Mouse (Mus musculus) MEL (cell line): ENCODE results near the gene Vmn2r6. TPM values are rescaled to one million over a fixed set of nuclear protein-coding genes. Genes with fewer than 3 reads are reported as not detected.

ENCODE experiments used
- polyA plus RNA-seq, 2 experiments: library from polyadenylated mRNA; stranded (reverse) in 1 of 2; unstranded in 1 of 2; fragments of >175 nt in 1 of 2; fragments of >200 nt in 1 of 2; gene quantifications; 2 replicates each; pipeline versions ENCODE4 v1.2.1 to v1.2.4; 2012; ENCODE audit warnings: low replicate concordance in 2 of 2, low read depth in 1 of 2; ENCODE audit not compliant: insufficient read length in 2 of 2, insufficient read depth in 1 of 2, missing spikeins in 1 of 2
- total RNA-seq: library from RNA; depleted of rRNA; stranded (reverse); fragments of 300-350 nt; gene quantifications from 2 replicates; pipeline ENCODE4 v1.2.3, GENCODE M21; 2012; rRNA removed

Gene Vmn2r6
- total and polyA plus RNA-seq, 3 experiments, result not detected

Other genes with a start within 250 kb of the Vmn2r6 start
- not detected in 2 replicates for gene Vmn2r4, start 150.5 kb downstream of the Vmn2r6 start, total RNA-seq
- not detected for gene Vmn2r4, start 150.5 kb downstream of the Vmn2r6 start, polyA plus RNA-seq
- gene Vmn2r5, start 56.0 kb downstream of the Vmn2r6 start, total RNA-seq, result not detected in 2 replicates
- gene Vmn2r5, start 56.0 kb downstream of the Vmn2r6 start, polyA plus RNA-seq, result not detected